Mouse (Mus musculus) 416B (cell line): ENCODE data around the gene Stx5a.

Source experiments
- DNase-seq: peaks from one replicate; pipeline ENCODE4 v3.0.0; 2011; ENCODE audit warnings: low read depth

Gene Stx5a

DNA sequence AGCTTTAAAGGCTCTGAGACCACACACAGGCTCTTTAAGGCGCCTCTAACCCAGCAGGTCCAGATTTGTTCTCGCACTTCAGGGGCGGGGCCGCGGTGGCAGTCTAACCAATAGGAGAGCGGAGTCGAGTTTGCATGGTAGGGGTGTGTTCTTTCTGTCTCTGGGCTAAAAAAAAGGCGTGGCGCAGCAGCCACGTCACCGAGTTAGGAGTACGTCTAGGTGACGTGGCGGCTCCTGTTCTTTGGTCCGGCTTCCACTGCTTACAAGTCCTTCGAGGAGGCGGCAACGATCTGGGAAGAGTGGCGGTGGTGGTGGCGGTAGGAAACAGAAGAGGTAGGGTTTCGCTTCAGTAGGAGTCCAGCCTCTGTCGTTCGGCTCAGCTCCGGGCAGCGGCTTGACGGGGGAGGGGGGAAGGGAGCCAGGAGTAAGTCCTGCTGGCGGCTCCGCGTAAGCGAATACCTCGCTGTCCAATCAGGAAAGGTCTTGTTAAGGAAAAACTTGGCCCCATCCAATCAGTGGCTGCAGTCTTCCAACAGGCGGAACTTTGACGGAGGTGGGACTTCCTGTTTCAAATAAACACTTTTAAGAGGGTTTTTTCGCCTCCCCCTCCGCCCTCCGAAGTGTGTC lies at the start of gene Stx5a:
Stx5a (plus strand) TSS at position 171 of the 627 bp plus-strand sequence.
- peak; percentile 100 for DNase-seq

DNA sequence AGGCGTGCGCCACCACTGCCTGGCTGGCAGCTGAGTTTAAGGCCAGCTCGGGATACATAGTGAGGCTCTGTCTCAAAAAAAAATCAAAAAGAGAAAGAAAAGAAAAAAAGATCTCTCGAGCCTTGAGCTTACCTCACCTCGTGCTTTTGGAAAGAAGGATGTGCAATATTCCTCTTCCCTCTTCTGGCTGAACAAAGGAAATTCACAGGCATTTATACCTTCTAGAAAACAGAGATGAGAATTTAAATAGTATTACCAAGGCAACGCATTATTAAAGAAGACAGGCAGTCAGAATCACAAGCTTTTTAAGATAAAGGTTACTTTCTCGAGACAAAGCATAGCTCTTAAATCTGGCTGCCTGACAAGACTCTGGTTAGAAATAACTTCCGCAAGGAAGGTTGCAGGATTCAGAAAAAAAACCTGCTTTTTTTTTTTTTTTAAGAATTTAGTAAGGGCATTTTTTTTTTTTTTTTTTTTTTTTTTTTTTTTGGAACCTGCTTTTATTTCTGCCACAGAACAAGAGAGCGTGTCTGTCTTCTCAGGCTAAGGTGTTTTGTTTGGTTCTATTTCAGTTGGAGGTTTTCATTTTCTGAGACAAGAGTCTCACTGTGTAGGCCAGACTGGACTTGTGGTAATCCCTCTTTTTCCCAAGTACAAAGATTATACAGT lies 49.2 kb upstream of the Stx5a start:
- DNase-seq = no peak

- no peak for DNase-seq
Observed at GRCm38 (mm10) chr19:8692740-8693139, 48.5 kb upstream of the Stx5a start.

DNA sequence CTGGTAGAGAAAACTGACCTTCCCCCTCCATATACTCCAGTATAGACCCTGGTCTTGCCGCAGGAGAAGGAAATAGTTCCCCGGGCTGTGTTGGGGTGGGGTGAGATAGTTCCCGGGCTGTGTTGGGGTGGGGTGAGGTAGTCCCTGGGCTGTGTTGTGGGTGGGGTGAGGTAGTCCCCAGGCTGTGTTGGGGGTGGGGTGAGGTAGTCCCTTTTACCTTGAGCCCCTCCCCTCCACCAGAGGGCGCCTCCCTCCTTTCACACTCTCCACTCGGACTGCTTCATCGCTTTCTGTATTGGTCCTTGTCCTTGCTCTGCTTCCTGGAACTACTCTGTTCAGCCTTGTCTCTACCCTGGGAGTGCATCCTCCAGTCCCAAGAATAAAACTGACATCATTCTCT lies 45.9 kb upstream of the Stx5a start:
- peak; percentile 59 for DNase-seq

DNA sequence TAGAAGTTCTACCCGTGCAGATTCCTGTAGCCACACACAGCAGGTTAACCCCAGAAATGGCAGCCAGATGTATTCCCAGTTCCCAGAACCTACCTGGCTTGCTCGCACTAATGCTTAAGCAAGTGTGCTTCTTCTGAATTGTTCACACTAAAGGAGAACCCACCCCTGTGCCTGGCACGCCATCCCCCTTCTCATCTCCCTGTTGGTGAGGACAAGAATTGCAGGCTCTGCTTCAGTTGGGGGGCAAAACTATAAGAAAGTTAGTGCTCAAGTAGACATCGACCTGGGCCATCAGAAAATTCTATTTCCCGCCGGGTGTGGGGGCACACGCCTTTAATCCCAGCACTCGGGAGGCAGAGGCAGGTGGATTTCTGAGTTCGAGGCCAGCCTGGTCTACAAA lies 41.6 kb upstream of the Stx5a start:
- DNase-seq = no peak

GRCm38 (mm10) chr19:8702458-8702857 lies 38.8 kb upstream of the Stx5a start:
- DNase-seq = no peak

DNA sequence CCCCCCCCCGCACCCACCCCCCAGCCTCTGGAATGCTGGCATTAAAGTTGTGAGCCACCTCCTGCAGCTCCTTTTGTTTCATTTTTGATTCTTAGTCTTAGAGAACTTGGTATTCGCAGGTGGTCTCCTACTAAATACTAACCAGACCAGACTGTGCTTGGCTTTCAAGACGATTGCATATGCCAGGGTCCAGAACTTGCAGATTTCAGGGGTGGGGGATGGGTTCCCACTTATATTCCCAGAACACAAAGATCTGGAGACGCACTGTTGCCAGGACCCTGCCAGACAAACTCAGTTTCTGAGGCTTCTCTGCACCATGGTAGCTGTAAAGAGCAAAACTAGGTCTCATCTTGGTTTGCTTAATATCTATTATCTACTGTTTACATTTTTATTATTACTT lies 37.6 kb upstream of the Stx5a start:
- DNase-seq = no peak

DNA sequence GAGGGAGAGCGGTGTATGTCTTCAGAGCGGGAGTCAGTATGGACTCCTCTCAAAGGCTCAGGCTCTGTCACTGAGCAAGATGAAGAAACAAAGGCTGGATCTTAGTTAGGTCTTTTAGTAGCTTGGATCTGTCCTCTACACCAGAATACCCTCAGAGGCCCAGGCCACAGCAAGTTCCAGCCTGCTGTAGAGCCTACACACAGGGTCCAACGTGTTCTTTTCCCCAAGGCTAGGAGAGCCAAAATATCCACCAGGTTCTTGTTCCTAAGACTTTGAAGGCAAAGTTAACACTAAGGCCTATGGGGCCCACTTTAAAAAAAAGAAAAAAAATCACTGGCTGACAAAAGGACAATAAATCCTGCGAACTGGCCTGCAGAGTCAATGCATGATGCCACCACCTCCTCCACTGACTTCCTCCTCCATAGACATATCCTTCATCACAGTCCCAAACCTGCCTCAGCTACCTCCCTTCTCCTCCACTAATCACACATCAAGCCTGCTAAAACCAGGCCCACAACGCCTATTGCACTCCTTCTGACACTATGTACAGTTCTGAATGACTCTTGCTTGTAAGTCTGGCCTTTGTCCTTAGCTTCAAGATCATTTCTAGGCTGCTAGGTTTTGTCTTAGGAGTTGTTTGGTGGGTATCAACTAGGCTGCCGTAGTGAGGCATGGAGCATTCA lies 36.0 kb upstream of the Stx5a start:
- DNase-seq = no peak

DNA sequence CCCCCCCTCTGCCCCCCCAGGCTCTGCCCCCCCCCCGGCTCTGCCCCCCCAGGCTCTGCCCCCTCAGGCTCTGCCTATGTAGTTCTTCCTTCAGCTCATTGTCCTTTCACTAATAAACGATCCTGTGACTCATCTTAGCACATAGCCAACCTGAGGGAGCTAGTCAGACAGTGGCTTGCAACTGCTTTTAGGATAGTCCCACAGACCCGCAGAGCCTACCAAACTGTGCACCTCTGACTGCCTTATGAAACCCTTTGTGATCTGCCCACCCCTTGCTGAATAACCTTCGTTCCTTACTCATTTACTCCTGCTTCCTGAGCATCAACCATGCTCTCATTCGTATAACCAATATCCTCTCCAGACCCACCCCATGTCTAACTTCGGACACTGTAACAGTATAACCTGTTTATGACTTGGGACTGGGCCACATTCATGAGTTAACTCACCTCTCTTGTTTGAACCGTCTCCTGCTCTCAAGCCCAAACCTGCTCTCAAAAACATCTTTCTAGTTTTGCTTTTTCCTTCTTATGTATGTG lies 35.0 kb upstream of the Stx5a start:
- DNase-seq = peak; percentile 34

- DNase-seq = no peak
Observed at GRCm38 (mm10) chr19:8706930-8707329, 34.3 kb upstream of the Stx5a start.

GRCm38 (mm10) chr19:8708954-8709353 lies 32.3 kb upstream of the Stx5a start:
- DNase-seq = no peak

- DNase-seq = no peak
Observed at GRCm38 (mm10) chr19:8710057-8710456, 31.2 kb upstream of the Stx5a start.

GRCm38 (mm10) chr19:8711506-8711905 lies 29.7 kb upstream of the Stx5a start:
- no peak for DNase-seq

DNA sequence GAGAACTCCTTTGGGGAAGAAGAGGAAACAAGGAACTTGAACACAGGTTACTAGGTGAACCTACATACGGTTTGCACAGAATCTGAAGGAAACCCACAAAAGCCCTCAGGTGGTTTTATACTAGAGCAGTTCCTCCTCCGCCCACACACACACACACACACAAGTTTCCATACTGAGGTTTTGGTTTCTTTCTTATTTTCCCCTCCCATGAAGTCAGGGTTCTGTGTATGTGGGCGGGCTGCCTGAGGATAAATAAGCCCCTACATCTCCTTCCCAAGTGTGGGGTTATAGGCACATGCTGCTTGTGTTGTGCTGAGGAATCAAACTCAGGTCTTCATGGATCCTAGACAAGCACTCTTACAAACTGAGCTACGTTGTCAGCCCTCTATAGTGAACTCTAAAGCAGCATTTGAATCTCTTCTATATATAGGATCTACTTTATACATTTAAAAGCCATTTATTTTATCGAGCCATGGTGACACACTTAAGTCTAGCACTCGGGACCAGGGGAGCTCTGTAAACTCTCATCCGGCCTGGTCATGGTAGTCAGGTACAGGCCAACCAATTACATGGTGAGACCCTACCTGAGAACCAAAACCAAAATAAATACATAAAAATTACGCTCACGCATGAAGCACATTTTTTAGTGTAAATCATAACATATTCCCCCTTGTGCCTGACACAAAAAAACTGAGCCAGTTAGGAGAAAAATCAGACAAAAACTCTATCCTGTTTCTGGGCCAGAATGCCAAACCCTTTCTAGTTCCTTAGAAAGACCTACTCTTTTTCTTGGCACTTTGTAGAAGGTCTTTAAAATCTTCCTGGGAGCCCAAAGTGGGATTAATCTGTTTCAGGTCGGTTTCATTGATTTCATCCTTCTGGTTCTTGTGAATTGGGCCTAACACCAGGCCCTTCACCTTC lies 29.0 kb upstream of the Stx5a start:
- DNase-seq = peak; percentile 74

DNA sequence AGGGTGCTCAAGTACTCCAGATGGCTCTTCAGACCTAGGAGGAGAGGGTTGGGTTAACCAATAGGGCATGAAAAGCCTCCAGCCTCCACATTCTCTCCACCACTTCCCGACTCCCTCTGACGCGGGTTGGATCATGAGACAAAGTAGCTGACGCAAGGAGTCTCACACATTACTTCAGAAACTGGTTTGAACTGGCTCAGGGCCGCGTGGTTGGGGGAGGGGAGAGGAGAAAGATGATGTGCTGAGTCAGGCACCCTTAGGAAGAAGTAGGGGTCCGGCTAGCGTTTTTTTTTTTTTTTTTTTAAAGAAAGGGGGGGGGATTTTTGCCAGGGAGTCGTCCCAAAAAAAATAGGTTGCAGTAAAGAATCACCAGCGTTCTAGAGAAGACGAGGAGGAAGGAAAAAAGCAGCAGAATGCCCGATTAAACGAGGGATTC lies 28.3 kb upstream of the Stx5a start:
- peak; percentile 97 for DNase-seq

GRCm38 (mm10) chr19:8713306-8713996 lies 27.8 kb upstream of the Stx5a start:
- peak; percentile 94 for DNase-seq

DNA sequence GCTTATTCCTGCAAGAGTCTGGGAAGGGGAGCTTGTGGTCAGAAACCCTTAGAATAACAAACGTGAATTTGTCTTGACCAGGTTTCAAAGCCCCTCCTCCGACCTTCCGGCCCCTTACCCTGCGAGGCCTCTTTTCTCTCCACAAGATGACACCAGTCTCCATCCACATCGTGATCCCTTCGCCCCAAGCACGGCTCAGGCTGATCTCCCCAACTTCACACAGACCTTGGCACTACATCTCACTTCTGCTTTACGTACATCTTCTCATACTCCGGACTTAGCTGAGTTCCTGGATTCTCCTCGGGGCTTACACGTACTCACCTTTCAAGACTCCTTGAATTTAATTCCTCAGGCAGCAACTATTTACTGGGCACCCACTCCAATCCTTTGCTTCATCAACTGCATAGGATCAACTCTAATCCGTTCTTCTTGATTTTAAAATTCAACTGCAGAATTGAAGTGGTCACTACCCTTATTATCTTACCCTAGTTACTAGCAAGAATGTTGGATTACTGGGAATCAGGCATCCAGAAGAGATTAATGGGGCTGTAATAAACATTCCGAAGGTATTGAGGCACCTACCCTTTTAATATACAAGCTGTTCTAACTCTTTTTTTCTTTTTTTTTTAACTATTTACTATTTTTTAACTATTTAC lies 27.1 kb upstream of the Stx5a start:
- peak; percentile 81 for DNase-seq

DNA sequence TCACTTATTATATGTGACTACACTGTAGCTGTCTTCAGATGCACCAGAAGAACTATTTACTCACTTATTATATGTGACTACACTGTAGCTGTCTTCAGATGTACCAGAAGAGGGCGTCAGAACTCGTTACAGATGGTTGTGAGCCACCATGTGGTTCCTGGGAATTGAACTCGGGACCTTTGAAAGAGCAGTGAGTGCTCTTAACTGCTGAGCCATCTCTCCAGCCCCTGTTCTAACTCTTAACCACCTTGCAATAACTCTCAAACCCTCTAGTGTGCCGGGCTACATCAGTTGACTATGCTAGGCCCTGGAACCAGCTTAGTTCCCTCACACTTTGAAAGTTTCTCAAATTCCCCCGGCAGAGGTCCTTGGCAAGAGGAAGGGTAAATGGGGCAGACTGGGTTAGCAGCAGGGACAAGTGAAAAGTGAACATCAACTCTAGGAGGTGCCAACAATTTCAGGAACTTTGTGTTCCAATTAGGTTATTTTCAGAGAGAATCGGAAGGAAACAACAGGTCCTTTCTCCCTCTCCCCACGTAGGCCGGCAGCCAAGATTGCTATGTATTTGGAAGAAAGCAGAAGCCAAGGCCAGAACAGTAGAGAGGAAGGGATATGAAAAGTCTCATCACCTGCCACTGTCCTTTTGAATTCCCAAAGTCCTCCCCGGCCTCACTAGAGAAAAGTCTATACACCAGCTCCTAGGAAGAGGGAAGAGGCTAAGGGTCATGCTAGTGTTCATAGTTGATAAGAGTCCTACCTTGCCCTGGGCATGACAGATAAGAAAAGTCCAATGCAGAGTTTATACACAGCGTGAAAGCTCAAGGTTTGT lies 26.3 kb upstream of the Stx5a start:
- DNase-seq = peak; percentile 38

- no peak for DNase-seq
Observed at GRCm38 (mm10) chr19:8715868-8716766, 25.1 kb upstream of the Stx5a start.
